Mouse (Mus musculus) cerebellum, postnatal 25 days (tissue): ENCODE results near the gene Cd68.
A peak's percentile ranks its signal among the peaks of the same experiment; 100 is the strongest.
"Not testable (repeated sequence)": the region's sequence is repeated elsewhere in the genome, so short reads cannot be mapped to it uniquely, and the experiment has no call there.

Experiments
- DNase-seq, 2 experiments: peaks; one replicate each; pipeline ENCODE4 v3.0.0; 2021; ENCODE audit warnings: mixed read lengths in 2 of 2

The Cd68 gene

GRCm38 (mm10) chr11:69665457-69665960 is 444 bp downstream of the Cd68 start:
- DNase-seq = no peak

- DNase-seq = no peak
Measured at GRCm38 (mm10) chr11:69664841-69665240, 1.1 kb downstream of the Cd68 start.

GRCm38 (mm10) chr11:69663795-69664194 is 2.2 kb downstream of the Cd68 start:
- DNase-seq = peak in 1 of 2 experiments; percentile 37

GRCm38 (mm10) chr11:69662967-69663671 is 2.8 kb downstream of the Cd68 start:
- DNase-seq = no peak

GRCm38 (mm10) chr11:69662213-69662966 is 3.6 kb downstream of the Cd68 start, which contains the start of gene Mpdu1:
Gene Mpdu1, minus strand, starts transcription at chr11:69662642.
- peak; percentile 93 to 95 for DNase-seq

- DNase-seq = peak in 1 of 2 experiments; percentile 30
Measured at GRCm38 (mm10) chr11:69661221-69661881, 4.6 kb downstream of the Cd68 start.

GRCm38 (mm10) chr11:69657462-69657881 is 8.5 kb downstream of the Cd68 start:
- no peak for DNase-seq

- peak; percentile 61 to 71 for DNase-seq
Measured at GRCm38 (mm10) chr11:69656617-69657461, 9.1 kb downstream of the Cd68 start.

- no peak for DNase-seq
Measured at GRCm38 (mm10) chr11:69656065-69656455, 9.9 kb downstream of the Cd68 start.

- peak; percentile 81 to 86 for DNase-seq
Measured at GRCm38 (mm10) chr11:69655264-69656064, 10.5 kb downstream of the Cd68 start, which contains the start of gene Sox15. Gene Sox15, plus strand, starts transcription at chr11:69655314.

- DNase-seq = no peak
Measured at GRCm38 (mm10) chr11:69654760-69655159, 11.2 kb downstream of the Cd68 start.

- DNase-seq = no peak
Measured at GRCm38 (mm10) chr11:69653399-69653798, 12.6 kb downstream of the Cd68 start.

- DNase-seq = no peak
Measured at GRCm38 (mm10) chr11:69645860-69646259, 20.1 kb downstream of the Cd68 start.

GRCm38 (mm10) chr11:69635471-69635870 is 30.5 kb downstream of the Cd68 start:
- DNase-seq = no peak

GRCm38 (mm10) chr11:69633128-69633866 is 32.7 kb downstream of the Cd68 start:
- no peak for DNase-seq

GRCm38 (mm10) chr11:69632284-69633089 is 33.5 kb downstream of the Cd68 start, which contains the start of gene Fxr2:
Gene Fxr2, plus strand, starts transcription at chr11:69632990.
- peak; percentile 100 for DNase-seq

- DNase-seq = no peak
Measured at GRCm38 (mm10) chr11:69629802-69630201, 36.2 kb downstream of the Cd68 start.

- DNase-seq = peak; percentile 89 to 93
Measured at GRCm38 (mm10) chr11:69628286-69628685, 37.7 kb downstream of the Cd68 start.

GRCm38 (mm10) chr11:69624339-69624738 is 41.6 kb downstream of the Cd68 start:
- not testable (repeated sequence) for DNase-seq

- no peak for DNase-seq
Measured at GRCm38 (mm10) chr11:69623006-69623405, 42.9 kb downstream of the Cd68 start.
